Mouse (Mus musculus) G1E (cell line): ENCODE results near the gene Mon2.

Source experiments
- CTCF ChIP-seq: IDR thresholded peaks from 2 replicates; pipeline ENCODE4 v1.5.1; 2012; ENCODE audit warnings: low read depth, low read length, inconsistent platforms, mixed read lengths
- GATA1 ChIP-seq: IDR thresholded peaks from 2 replicates; pipeline ENCODE4 v1.6.1; 2012; ENCODE audit warnings: borderline replicate concordance, low read length, inconsistent platforms, mixed read lengths
- GATA2 ChIP-seq: IDR thresholded peaks from 2 replicates; pipeline ENCODE4 v1.6.1; 2012; ENCODE audit warnings: low read depth, low read length, inconsistent platforms, borderline replicate concordance
- POLR2AphosphoS5 ChIP-seq: IDR thresholded peaks from 2 replicates; pipeline ENCODE4 v1.6.1; 2012; ENCODE audit warnings: low read depth, low read length, inconsistent platforms; ENCODE audit not compliant: insufficient replicate concordance
- TAL1 ChIP-seq: conservative IDR thresholded peaks from 2 replicates; pipeline ENCODE4 v1.6.1; 2012; ENCODE audit warnings: low read depth, low read length, inconsistent platforms, mixed read lengths

- TF ChIP-seq CTCF (no peak), TAL1 (no peak), GATA1 (no peak), POLR2AphosphoS5 (no peak), GATA2 (no peak)
Observed at GRCm38 (mm10) chr10:123084900-123085641, 8.8 kb upstream of the Mon2 start.
